Mouse (Mus musculus) intestine, postnatal 0 days (tissue): ENCODE measurements around the gene Fam213a. TPM values are rescaled to one million over a fixed set of nuclear protein-coding genes. Genes with fewer than 3 reads are reported as not detected.

Experiments used
- ATAC-seq: fragments of 200-750 bp; cut with Nextera tagmentation; 2 replicates; pipeline ENCODE4 v1.8.0; 2017; ENCODE audit warnings: mild to moderate bottlenecking, moderate TSS enrichment, moderate library complexity
- H3K27ac ChIP-seq: fragments of 300-500 bp; sonication (generic); 2 replicates; pipeline ENCODE4 v1.5.1; 2014; ENCODE audit warnings: mild to moderate bottlenecking, low read depth, low read length, moderate library complexity
- H3K27me3 ChIP-seq: fragments of 300-500 bp; sonication (generic); replicated peaks from 2 replicates; pipeline ENCODE4 v1.6.1; 2014; ENCODE audit warnings: low read length, mixed read lengths; ENCODE audit not compliant: control insufficient read depth, insufficient read depth
- H3K36me3 ChIP-seq: fragments of 300-500 bp; sonication (generic); 2 replicates; pipeline ENCODE4 v1.6.1; 2014; ENCODE audit warnings: mild to moderate bottlenecking, moderate library complexity; ENCODE audit not compliant: control insufficient read depth, insufficient read depth
- H3K4me1 ChIP-seq: fragments of 300-500 bp; sonication (generic); replicated peaks from 2 replicates; pipeline ENCODE4 v1.6.1; 2014; ENCODE audit warnings: antibody characterized with exemption, low read length, mixed read lengths; ENCODE audit not compliant: control insufficient read depth, insufficient read depth
- H3K4me2 ChIP-seq: fragments of 300-500 bp; sonication (generic); replicated peaks from 2 replicates; pipeline ENCODE4 v1.6.1; 2014; ENCODE audit warnings: low read depth, mild to moderate bottlenecking, moderate library complexity
- H3K4me3 ChIP-seq: fragments of 300-500 bp; sonication (generic); 2 replicates; pipeline ENCODE4 v1.5.1; 2014; ENCODE audit warnings: low read depth, low read length
- H3K9ac ChIP-seq: fragments of 300-500 bp; sonication (generic); 2 replicates; pipeline ENCODE4 v1.6.1; 2014; ENCODE audit warnings: mild to moderate bottlenecking, low read depth, low read length
- H3K9me3 ChIP-seq: fragments of 300-500 bp; sonication (generic); 2 replicates; pipeline ENCODE4 v1.6.1; 2016; ENCODE audit warnings: mixed run types; ENCODE audit not compliant: control insufficient read depth
- CTCF ChIP-seq: sonication (generic); IDR thresholded peaks from 2 replicates; pipeline ENCODE4 v1.5.1; 2016; ENCODE audit warnings: low read depth, mild to moderate bottlenecking, control low read depth, antibody characterized with exemption, moderate library complexity
- WGBS: fragments of 180-500 bp; shearing (Covaris S2); extraction: QIAGEN DNeasy Blood & Tissue Kit; methylation state at CpG from one replicate; pipeline ENCODE4 v1.1.7; 2014; 5-methylcytosine and 5-hydroxymethylcytosine counted together
- polyA plus RNA-seq: library from polyadenylated mRNA; unstranded; fragments of >200 nt; fragmentation: Nextera tagmentation; extraction: Ambion mirVana; gene quantifications from 2 replicates; pipeline ENCODE4 v1.2.1, GENCODE M21; 2015

Fam213a gene
- polyA plus RNA-seq, 1 experiment from 2014 or later: 86.9 TPM

DNA sequence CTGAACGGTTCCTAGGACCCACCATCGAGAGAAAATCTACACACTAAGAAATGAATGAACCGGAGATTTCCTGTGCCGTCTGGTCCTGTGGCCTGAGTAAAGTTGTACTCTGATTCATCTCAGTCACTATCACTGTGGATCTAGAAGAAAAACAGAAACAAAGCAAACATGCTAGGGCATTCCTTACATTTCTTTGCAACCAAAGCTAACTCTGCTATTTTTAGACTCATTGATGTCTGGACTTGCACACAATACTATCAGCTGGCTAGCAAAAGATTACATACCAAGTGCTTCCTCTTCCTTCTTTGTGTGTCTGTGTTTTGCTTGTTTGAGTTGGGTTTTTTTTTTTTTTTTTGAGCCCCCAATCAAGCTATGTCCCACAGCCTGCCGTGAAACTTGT is 3.9 kb upstream of the Fam213a start:
- Histone ChIP-seq H3K4me3 (no peak overlapping the region), H3K9ac (no peak overlapping the region), H3K36me3 (no peaks in the 10 kb centered on the region), H3K4me1 (peaks cover 3% of the 10 kb centered on the region; the same call in 1 of the 2 replicates), H3K27ac (no peak overlapping the region), H3K9me3 (no peaks in the 10 kb centered on the region), H3K27me3 (no peaks in the 10 kb centered on the region), H3K4me2 (no peak overlapping the region)
- WGBS: 38% methylated on average over 5 of the region's 5 CpGs
- no peak for TF ChIP-seq CTCF
- ATAC-seq: no peak

DNA sequence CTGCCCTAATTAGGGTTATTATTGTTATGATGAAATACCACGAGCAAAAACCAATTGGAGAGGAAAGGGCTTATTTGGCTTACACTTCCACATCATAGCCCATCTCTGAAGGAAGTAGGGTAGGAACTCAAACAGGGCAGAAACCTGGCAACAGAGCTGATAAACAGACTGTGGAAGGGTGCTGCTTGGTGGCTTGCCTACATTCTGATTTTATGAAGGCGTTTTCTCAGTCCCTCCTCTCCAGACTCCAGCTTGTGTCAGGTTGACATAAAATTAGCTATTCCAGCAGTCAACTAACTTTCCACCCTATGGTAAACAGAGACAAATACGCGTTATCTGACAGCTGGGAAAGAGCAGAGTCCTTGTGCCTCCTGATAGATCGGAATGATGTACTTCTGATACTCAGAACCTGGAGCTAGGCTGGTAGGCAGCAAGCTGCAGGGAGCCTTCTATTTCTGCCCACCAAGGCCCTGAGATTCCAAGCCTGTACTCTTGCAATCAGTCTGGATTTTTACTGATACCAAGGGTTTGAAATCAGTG is 1.2 kb upstream of the Fam213a start:
- H3K9me3 ChIP-seq: no peaks in the 10 kb centered on the region
- H3K9ac ChIP-seq: no peak overlapping the region
- H3K4me1 ChIP-seq: peaks cover 3% of the 10 kb centered on the region; the same call in 1 of the 2 replicates
- H3K27me3 ChIP-seq: no peaks in the 10 kb centered on the region
- H3K4me2 ChIP-seq: no peak overlapping the region
- no peaks in the 10 kb centered on the region for H3K36me3 ChIP-seq
- no peak overlapping the region for H3K27ac ChIP-seq
- no peak for ATAC-seq
- 48% methylated on average over 5 of the region's 5 CpGs for WGBS
- H3K4me3 ChIP-seq: no peak overlapping the region
- TF ChIP-seq CTCF: no peak

DNA sequence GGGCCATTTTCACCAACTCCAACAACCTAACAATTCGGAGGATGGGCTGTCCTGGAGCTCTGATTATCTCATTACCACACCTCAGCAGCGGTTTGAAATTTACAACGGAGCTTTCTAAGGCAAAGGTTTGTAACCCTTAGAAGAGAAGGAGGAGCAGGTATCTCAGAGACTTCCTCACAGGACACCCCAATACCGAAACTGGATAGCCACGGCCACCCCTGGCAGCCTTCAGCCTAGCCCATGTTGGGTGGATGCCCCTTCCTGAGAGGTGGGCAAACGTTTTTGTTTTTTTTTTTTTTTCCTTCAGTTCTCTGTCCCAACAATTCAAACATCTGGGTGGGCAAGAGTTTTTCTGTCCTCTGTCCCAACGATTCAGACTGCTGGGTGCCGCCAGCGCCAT is 445 bp downstream of the Fam213a start:
- no peak overlapping the region for H3K27ac ChIP-seq
- H3K9ac ChIP-seq: peak overlapping the region; percentile 47
- peaks cover 3% of the 10 kb centered on the region; the same call in 1 of the 2 replicates for H3K4me1 ChIP-seq
- H3K36me3 ChIP-seq: no peaks in the 10 kb centered on the region
- H3K4me3 ChIP-seq: peak overlapping the region; percentile 52
- no peak for ATAC-seq
- 12% methylated on average over 9 of the region's 9 CpGs for WGBS
- H3K4me2 ChIP-seq: peak overlapping the region; percentile 88
- no peaks in the 10 kb centered on the region for H3K9me3 ChIP-seq
- no peak for TF ChIP-seq CTCF
- H3K27me3 ChIP-seq: no peaks in the 10 kb centered on the region

- no peaks in the 10 kb centered on the region for H3K9me3 ChIP-seq
- H3K27ac ChIP-seq: no peak overlapping the region
- ATAC-seq: no peak
- peak overlapping the region; percentile 0; the same call in 1 of the 2 replicates for H3K4me2 ChIP-seq
- no peaks in the 10 kb centered on the region for H3K27me3 ChIP-seq
- 56% methylated on average over 3 of the region's 3 CpGs for WGBS
- peaks cover 3% of the 10 kb centered on the region; the same call in 1 of the 2 replicates for H3K4me1 ChIP-seq
- H3K4me3 ChIP-seq: no peak overlapping the region
- no peaks in the 10 kb centered on the region for H3K36me3 ChIP-seq
- no peak overlapping the region for H3K9ac ChIP-seq
- TF ChIP-seq CTCF: no peak
Measured at GRCm38 (mm10) chr14:41011916-41012315, 1.7 kb downstream of the Fam213a start.

- H3K9me3 ChIP-seq: no peaks in the 10 kb centered on the region
- H3K27me3 ChIP-seq: no peaks in the 10 kb centered on the region
- H3K4me1 ChIP-seq: peaks cover 3% of the 10 kb centered on the region; the same call in 1 of the 2 replicates
- WGBS: 33% methylated on average over 2 of the region's 2 CpGs
- peak; percentile 74 for ATAC-seq
- no peak overlapping the region for H3K4me3 ChIP-seq
- H3K36me3 ChIP-seq: no peaks in the 10 kb centered on the region
- no peak overlapping the region for H3K9ac ChIP-seq
- H3K4me2 ChIP-seq: no peak overlapping the region
- H3K27ac ChIP-seq: no peak overlapping the region
- TF ChIP-seq CTCF: no peak
Measured at GRCm38 (mm10) chr14:41008138-41008537, 5.5 kb downstream of the Fam213a start.

DNA sequence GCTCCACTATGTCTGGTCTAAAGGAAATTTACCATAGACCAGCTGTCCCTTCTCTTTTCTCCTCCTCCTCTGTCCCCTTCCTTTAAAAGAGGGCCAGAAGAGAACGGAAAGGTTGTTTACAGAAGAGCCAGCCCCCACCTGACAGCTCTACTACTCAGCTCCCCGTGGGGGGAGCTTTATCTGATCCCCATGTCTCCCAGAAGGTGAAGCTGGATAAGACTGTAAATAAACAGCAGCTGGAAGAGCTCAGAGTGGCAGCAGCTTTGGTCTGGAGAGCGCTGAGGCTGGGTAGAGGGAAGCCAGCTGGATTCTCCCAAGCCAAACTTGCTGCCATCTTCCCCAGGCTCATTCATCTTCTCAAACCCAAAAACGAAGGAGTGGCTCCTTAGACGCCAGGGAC is 5.9 kb downstream of the Fam213a start:
- Histone ChIP-seq H3K4me2 (no peak overlapping the region), H3K27me3 (no peaks in the 10 kb centered on the region), H3K27ac (no peak overlapping the region), H3K4me1 (no peaks in the 10 kb centered on the region; the same call in 1 of the 2 replicates), H3K9ac (no peak overlapping the region), H3K4me3 (no peak overlapping the region), H3K36me3 (no peaks in the 10 kb centered on the region), H3K9me3 (no peaks in the 10 kb centered on the region)
- 29% methylated on average over 5 of the region's 5 CpGs for WGBS
- TF ChIP-seq CTCF: no peak
- no peak for ATAC-seq
